Mouse (Mus musculus): ENCODE measurements around the gene Frmpd4.

The Frmpd4 gene
- long read RNA-seq, experiment 1, partial matches to known transcripts, result 0 of 4 reads
- long read RNA-seq, experiment 1, other reads (novel, unspliced or antisense), result 4 of 4 reads
- long read RNA-seq, experiment 2, partial matches to known transcripts, result 5 of 6 reads
- long read RNA-seq, experiment 2, other reads (novel, unspliced or antisense), result 1 of 6 reads

DNA sequence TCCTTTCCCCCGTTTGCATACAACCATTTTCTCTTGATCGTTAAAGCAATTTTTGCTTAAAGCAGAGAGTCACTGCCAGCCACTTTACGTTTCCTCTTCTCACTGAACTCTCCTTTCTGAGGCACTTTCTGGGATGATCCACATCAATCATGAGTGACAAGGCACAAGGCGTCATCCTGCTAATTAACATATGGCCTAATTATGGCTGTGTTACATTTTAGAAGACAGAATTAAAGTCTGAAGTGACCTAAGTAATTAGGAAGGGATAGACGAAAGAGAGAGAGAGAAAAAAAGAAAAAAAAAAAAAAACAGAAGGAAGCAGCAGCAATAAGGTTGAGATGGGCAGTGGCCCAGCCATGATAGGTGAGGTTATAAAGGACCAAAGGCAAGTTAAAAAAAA, at the start of gene Frmpd4:
TSS of gene Frmpd4 (minus strand) at position 101 of the 400 bp plus-strand sequence.
- intact Hi-C loops (cut with DNase I), result no loop called here

DNA sequence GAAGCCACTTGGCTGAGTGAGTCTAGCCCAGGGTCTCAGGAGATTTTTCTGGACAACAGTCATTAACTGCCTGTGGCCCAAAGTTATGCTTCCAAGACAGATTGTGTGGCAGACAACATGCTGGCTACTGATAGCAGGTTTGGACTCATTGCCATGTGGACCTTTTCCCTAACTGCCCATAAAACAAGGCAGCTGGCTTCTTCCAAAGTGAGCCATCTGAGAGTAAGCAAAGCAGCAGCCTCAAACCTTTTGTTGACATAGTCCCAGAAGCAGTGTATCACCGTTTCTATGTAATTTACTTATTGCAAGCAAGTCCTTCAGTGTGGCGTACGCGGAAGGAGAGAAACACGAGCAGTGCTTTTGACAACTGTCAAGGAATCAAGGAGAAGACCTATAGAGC, 18.2 kb upstream of the Frmpd4 start:
- intact Hi-C loops (cut with DNase I), result no loop called here

DNA sequence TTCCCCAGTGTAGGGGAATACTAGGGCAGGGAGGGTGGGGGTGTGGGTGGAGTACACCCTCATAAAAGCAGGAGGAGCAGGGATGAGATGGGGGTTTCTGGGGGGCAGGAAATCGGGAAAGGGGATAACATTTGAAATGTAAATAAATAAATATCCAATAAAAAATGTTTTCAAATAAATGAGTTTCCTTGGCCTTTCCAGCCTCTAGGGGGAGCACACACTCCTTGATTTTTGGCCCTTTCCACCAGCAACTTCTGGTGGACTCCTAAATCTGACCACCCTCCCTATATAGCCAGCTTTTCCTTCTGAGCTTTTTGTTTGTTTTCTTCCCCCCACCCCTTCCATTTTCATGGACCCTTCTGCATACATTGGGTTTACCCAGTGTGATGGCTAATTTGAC, 7.3 kb upstream of the Frmpd4 start:
- intact Hi-C loops (cut with DNase I), result no loop called here

DNA sequence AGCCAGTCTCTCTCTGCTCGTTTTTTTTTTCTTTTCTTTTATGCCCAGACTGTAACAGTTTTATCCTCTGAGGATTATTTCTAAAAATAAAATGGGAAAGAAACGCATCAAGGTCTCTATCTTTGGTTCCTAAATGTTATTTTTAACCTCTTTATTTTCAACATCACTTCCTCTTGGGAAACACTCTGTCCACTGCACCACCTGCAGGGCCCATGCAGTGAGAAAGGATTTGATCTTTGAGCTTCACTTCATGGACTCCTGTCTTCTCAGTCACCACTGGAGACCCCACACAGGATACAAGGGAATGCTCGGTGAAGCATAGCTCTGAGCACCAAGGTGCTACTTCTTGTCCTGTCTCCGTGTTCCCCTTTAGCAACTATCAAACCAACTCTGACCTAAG, 5.2 kb downstream of the Frmpd4 start:
- intact Hi-C loops (cut with DNase I), result no loop called here

DNA sequence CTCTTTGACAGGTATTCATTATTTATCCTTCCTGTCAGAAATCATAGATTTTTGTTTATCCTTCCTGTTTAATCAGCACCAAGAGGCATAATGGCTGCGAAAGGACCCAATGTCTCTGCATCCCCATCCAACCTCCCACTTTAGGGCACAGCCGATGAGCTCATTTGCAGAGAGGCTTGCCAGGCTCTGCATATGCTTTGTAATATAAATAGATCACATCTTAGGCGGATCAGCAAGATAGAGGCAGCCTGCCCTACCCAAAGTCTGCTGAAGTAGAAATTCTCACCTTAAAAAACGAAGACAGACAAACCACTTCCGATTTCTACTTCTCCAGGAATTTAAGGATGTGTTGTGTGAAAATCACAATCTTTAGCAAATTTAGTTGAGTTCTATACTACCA, 7.8 kb downstream of the Frmpd4 start:
- intact Hi-C loops (cut with DNase I), result no loop called here

DNA sequence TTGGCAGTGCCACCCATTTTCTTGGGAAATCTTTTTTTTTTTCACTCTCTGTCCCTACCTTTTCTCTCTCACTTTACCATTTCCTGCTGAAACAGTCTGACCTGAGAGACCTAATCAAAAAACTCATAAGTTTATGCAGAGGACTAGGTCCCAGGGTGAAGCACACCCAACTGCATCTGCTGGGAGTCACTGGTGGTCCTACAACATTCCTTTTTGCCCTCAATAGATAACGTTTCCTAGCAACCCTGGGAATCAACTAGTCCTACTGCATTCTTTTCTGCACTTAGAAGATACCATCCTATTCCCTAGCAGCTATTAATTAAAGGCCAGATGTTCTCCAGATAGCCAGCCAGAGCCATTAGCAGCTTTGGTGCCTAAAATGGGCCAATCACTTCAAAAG, 71.8 kb downstream of the Frmpd4 start:
- intact Hi-C loops (cut with DNase I), result no loop called here

DNA sequence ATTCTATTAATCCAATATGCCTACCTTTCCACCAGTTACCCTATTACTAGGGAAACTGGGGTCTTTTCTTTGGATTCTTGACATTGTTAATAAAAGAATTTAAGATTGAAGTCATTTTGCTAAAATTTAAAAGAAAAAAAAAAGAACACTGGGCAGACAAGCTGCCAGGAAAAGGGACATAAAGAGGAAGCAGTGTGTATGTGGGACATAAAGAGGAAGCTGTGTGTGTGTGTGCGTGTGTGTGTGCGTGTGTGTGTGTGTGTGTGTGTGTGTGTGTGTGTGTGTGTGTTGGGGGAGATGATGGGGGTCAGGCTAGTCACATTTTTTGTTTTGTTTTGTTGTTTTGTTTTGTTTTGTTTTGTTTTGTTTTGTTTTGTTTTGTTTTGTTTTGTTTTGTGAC, 121.8 kb downstream of the Frmpd4 start:
- intact Hi-C loops (cut with DNase I), result no loop called here

DNA sequence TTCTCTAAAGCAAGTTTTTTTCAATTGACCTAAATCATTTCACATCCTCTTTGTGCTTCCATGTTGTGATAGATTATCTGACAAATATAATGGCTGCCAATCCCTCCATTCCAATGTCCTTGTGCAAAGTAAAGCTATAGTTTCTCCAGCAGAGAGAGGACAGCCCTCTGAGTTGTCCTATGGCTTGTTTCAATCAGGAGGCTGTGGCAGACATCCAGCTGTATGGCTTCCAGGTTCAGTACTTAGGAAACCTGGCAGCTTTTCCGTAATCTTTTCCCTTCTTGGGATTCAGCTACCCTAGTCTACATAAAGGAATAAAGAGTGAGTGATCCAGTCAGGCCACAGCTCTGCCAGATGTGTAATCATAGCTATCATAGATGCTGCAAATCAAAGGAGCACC, 145.8 kb downstream of the Frmpd4 start:
- intact Hi-C loops (cut with DNase I), result no loop called here

DNA sequence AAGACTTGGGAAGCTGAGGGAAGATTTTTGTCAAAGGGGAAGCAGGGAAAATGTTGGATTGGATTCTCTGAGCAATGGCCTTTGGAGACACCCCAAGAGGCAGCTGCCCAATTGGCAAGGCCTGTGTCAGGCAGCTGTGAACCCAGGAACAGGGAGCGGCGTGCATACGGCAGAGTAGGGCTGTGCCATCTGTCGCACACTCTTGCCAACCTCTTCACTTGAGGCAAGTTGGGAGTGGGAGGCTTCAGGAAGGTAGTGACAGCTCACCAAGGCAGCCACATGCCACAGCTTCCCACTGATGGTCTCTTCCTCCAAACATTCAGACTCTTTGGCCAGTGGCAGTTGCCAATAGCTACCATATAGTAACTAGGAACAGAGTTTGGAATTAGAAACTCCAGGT, 147.2 kb downstream of the Frmpd4 start:
- intact Hi-C loops (cut with DNase I), result no loop called here

DNA sequence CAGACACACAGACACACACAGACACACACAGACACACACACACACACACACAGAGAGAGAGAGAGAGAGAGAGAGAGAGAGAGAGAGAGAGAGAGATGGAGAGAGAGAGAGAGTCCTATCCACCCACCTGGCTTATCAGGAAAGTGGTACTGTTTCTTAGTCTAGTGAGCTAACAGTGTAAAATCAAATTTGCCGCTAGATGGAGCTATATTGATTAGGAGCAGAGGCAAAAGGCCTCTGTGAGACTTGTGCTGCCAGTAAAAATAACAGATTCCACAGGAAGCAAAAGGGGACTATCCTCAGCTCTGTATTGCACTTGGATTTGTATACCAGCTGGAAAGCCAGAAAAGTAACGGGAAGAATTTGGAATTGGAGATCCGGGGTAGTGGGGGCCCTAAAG, 161.6 kb downstream of the Frmpd4 start:
- intact Hi-C loops (cut with DNase I), result loop anchor here (10.0 kb wide), 1 partner anchor 219 kb away; no protein-coding TSS in a partner anchor

DNA sequence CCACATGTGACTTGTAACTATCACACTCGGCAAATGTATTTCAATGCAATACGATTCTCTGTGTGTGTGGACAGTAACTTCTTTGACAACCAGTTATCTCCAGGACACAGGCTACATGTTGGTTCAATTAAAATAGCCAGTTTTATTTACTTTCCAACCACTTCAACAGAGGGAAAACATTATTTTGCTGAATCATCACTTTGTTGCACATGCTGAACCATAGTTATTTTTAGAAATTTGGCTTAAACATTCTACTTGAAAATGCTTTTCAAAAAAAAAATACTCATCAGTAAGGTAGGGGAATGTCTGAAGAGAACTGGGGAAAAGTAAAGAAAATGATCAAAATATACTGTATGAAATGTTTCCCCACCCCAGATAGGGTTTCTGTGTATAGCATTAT, 173.5 kb downstream of the Frmpd4 start:
- intact Hi-C loops (cut with DNase I), result no loop called here

DNA sequence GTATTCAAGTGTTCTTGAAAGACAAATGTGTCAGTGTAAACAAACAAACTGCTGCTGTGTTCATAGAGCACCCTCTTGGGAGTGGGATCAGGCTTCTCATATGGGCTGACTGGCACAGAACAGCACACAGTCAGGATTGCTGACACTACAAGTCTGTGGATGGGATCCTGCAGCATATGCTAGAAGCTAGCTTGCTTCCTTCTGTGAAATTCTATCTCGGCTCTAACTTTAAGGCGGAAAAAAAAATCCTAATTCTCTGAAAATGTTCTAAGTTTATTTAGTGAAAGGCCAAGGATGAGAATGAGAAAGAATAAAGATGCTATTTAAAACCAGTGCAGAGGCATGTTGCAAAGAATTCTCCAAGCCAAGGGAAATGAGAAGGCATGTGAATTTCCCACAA, 226.6 kb downstream of the Frmpd4 start:
- intact Hi-C loops (cut with DNase I), result no loop called here

DNA sequence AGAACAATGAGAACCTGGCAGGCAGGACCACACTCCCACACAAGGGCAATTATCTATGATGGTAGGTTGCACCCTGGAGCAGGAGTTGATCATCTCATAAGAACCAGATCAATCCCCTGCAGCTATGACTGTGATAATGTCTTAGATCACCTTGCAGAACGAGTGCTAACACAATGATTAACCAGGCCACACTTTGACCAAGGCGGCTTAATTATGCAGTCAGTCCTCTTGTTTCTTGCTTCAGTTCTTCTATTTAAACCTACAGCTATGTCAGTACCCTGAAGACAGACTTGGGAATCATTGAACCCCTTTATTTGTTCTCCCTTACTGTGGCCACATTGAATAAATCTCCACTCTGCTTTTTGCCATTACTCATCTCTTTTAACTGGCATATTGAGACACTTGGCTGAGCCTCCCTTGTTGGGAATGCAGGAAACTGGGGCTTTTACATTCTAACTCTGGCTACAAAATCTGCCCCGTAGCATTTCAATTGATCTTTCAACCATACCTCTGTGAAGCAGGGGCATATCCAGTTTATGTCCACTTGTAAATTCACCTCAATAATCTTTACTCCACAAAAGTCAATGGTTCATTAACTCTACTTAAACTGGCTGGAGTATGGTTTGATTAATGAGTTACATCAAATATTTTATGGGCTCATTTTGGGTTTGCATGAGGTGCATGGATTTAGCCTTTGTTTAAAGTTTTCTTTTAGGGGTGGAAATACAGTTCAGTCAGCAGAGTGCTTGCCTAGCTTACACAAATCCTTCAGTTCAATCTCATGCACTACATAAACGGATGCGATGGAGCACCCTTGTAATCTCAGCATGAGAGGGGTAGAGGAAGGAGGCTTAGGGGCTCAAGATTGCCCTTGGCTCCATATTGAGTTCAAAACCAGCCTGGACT, 227.5 kb downstream of the Frmpd4 start:
- intact Hi-C loops (cut with DNase I), result no loop called here

DNA sequence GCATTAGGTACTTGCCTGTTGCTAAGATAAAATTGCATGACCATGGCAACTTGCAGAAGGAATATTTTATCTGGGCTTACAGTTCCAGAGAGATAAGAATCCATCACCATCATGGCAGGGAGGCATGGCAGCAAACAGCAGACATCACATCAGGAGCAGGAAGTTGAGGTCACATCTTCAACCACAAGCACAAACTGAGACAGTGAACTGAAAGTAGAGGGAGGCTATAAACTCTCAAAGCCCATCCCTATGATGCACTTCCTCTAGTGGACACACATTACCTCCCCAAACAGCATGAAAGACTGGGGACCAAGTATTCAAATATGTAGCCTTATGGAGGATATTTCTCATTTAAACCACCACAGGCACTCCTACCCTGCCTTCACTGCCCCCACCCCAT, 238.8 kb downstream of the Frmpd4 start:
- intact Hi-C loops (cut with DNase I), result no loop called here

DNA sequence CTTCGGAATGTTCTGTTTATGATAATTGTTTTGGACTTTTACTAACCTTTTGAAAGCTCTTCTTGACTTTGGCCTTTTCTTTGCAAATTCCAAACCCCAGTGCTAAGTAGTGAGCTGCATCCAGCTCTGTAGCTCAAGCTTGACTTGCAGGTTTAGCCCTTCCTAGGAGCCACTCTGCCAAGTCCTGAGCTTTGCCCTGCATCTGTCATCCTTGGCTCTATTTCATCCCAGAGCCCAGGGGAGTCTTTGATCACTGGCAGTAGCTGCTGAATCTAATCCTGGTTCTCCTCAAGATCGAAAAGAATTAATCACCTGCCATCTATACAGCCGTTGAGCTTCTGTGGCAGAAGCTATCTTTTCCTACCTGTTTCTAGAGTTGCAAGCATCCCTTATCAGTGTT, 251.9 kb downstream of the Frmpd4 start:
- intact Hi-C loops (cut with DNase I), result no loop called here

DNA sequence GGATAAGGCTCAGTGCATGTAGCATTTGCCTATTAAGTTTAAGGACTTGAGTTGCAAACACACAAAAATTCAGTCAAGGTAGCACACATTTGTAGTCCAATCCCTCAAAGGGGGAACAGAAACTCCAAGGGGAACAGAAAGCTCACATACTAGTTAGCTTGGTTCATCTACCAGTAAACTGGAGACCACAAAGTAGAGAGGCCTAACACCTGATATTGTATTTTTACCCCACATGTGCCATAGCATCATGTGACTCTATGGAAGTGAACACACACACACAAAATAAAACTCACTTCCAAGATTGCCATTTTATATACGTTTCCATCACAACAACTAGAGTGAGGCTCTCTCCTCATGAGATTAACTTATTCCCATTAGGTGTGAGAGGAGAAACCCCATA, 264.9 kb downstream of the Frmpd4 start:
- intact Hi-C loops (cut with DNase I), result no loop called here

DNA sequence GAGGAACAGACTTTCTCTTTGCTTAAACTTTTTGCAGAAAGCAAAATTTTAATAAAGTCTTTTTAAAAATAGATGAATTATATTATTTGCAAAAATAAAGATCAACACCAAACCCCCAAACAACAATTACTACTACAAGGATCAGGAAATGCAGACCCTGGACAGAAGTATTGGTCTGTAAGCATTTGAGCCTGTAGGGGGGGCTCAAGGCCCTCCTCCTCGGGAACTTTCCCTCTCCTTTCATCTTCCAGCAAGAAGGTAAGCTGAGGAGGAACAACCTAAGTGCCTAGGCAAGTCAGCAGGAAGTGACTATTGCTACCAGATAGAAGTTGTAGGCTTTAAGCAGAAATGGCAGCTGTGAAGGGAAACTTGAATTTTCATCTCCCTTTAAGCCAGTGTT, 266.9 kb downstream of the Frmpd4 start:
- intact Hi-C loops (cut with DNase I), result no loop called here

DNA sequence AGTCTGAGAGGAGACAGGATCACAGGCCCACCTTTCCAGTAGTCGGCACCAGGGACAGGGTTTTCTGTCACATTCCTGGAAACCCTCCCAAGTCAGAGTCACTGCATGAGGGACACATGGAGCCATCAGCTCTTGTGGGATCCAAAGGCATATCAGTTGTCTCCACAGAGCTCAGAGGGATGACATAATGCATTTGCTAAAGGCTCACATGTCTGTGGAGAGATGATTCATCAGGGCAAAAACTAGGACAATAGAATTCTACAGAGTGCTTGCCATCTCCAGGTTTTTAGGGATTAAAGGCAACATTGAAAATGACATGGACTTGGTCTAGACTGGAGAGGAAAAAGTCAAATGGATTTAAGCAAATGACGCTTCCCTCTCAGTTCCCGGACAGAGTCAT, 284.5 kb downstream of the Frmpd4 start:
- intact Hi-C loops (cut with DNase I), result no loop called here

DNA sequence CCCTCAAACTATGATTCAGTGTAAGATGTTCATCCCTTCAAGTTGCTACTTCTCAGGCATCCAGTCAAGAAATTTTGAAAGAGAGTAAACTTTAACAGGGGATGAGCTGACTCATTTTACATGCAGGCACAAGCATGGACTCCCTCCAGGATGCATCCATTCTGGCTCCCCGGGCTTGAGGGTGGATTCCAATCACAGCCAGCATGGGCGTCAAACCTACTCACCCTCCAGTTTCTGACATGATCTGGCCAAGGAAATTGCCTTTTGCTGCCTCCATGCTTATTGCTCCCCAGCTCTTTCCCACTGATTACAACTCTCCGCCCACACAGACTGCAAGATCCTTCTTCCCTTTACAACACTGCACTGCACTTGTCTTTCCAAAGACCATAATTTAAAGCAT, 370.0 kb downstream of the Frmpd4 start:
- intact Hi-C loops (cut with DNase I), result no loop called here

DNA sequence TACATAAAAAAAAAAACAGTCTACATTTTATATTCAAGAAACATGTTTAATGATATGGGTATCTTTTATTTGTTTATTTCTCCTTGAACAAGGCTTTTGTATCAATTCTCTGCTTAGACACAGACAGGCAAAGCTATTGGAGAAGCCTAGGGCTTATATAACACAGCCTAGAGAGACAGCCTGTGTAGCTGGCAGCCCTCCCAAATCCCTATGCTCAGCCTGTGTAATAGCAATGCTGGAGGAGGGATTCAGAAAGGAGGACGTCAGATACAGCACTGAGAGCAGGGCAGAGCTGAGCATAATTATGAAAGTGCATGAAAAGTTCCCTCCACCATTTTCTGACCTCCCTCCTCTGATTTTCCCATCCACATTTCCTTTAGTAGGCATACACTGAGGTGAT, 385.1 kb downstream of the Frmpd4 start:
- intact Hi-C loops (cut with DNase I), result no loop called here

DNA sequence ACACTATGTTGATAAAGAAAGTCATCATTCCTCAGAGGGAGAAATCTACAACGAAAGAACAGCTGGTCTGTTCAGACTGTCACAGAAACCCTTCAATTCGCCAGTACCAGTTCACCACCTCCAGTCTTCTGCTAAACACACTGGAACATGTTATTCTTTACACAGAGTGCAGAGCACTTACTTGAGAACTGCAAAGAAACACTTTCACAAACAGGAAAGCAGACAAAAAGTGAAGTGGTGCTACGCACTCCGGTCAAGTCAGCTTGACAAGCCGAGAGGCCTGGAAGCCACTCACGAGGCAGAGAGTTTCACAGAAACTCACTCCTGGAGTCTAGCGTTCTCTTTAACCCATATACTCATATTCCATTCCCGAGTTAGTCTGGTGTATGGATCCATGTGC, 387.5 kb downstream of the Frmpd4 start:
- intact Hi-C loops (cut with DNase I), result no loop called here

DNA sequence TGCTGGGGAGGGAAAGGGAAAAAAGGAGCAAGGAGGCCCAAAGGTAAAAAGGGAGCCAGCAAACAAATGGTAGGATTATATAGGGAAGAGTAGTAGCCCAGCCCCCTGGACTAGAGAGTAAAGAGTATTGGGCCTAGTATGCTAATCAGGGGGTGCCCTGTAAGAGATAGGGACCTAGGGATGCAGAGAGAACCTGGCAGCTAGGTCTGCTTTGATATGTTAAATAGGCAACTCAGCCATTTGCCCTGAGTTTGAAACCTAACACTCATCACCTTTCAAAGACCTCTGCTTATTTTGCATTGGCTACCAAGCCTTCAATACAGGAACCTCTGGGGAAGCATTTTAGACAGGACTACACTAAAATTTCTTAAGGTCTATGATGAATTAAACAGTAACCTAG, 414.0 kb downstream of the Frmpd4 start:
- intact Hi-C loops (cut with DNase I), result no loop called here

DNA sequence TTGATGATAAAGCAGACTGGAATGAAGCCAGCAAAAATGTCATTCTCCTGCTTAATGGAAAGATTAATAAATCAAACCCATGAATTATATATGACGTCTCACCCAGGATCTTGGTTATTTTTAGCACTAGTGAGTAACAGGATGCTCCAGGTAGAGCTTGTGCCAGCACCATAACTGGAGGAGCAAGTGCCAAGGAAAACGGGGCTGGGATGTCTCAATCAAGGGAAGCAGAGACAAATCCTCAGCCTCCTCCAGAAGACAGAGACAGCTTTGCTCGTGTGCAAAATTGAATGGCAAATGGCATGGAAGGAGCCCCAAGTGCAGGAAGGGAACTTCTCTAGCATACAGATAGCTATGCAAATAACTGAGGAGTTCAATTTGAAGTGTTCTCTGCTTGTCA, 418.2 kb downstream of the Frmpd4 start:
- intact Hi-C loops (cut with DNase I), result no loop called here

Measured in adrenal gland (tissue).